Mouse (Mus musculus) stomach, embryonic 15.5 days (tissue): ENCODE measurements at regions not wholly inside any gene's neighbourhood (a gene's known extent, or its start where the extent isn't known, plus 50 kb on each side); places are given as distances from the start of the nearest gene placed in this dataset.
A peak's percentile ranks its signal among the peaks of the same experiment; 100 is the strongest.

Source experiments
- ATAC-seq: fragments of 200-750 bp; cut with Nextera tagmentation; 2 replicates; pipeline ENCODE4 v1.8.0; 2017; ENCODE audit warnings: low read depth, moderate number of reproducible peaks, moderate TSS enrichment; ENCODE audit not compliant: insufficient read depth, low FRiP score
- H3K27ac ChIP-seq: fragments of 300-500 bp; sonication (generic); 2 replicates; pipeline ENCODE4 v1.5.1; 2015; ENCODE audit warnings: mild to moderate bottlenecking, inconsistent platforms
- H3K27me3 ChIP-seq: fragments of 300-500 bp; sonication (generic); replicated peaks from 2 replicates; pipeline ENCODE4 v1.6.1; 2015; ENCODE audit warnings: inconsistent platforms
- H3K36me3 ChIP-seq: fragments of 300-500 bp; sonication (generic); 2 replicates; pipeline ENCODE4 v1.6.1; 2015; ENCODE audit warnings: inconsistent platforms
- H3K4me1 ChIP-seq: fragments of 300-500 bp; sonication (generic); 2 replicates; pipeline ENCODE4 v1.6.1; 2015; ENCODE audit warnings: inconsistent platforms
- H3K4me2 ChIP-seq: fragments of 300-500 bp; sonication (generic); 2 replicates; pipeline ENCODE4 v1.6.1; 2015; ENCODE audit warnings: mild to moderate bottlenecking, inconsistent platforms
- H3K4me3 ChIP-seq: fragments of 300-500 bp; sonication (generic); replicated peaks from 2 replicates; pipeline ENCODE4 v1.5.1; 2015; ENCODE audit warnings: inconsistent platforms
- H3K9ac ChIP-seq: fragments of 300-500 bp; sonication (generic); 2 replicates; pipeline ENCODE4 v1.6.1; 2015; ENCODE audit warnings: inconsistent platforms
- H3K9me3 ChIP-seq: fragments of 300-500 bp; sonication (generic); 2 replicates; pipeline ENCODE4 v1.6.1; 2016; ENCODE audit warnings: inconsistent platforms
- WGBS: fragments of 180-500 bp; shearing (Covaris S2); methylation state at CpG from one replicate; pipeline ENCODE4 v1.1.7; 2015; 5-methylcytosine and 5-hydroxymethylcytosine counted together

GRCm38 (mm10) chr2:148181518-148181917 lies 134.7 kb upstream of the Foxa2 start:
- no peak overlapping the region for H3K4me3 ChIP-seq
- no peak overlapping the region for H3K27ac ChIP-seq
- no peak for ATAC-seq
- no peak overlapping the region for H3K9ac ChIP-seq
- no peak overlapping the region for H3K4me2 ChIP-seq
- H3K36me3 ChIP-seq: no peaks in the 10 kb centered on the region
- H3K4me1 ChIP-seq: no peaks in the 10 kb centered on the region
- no peaks in the 10 kb centered on the region for H3K9me3 ChIP-seq
- WGBS: 90% methylated on average over 2 of the region's 2 CpGs
- no peaks in the 10 kb centered on the region for H3K27me3 ChIP-seq

DNA sequence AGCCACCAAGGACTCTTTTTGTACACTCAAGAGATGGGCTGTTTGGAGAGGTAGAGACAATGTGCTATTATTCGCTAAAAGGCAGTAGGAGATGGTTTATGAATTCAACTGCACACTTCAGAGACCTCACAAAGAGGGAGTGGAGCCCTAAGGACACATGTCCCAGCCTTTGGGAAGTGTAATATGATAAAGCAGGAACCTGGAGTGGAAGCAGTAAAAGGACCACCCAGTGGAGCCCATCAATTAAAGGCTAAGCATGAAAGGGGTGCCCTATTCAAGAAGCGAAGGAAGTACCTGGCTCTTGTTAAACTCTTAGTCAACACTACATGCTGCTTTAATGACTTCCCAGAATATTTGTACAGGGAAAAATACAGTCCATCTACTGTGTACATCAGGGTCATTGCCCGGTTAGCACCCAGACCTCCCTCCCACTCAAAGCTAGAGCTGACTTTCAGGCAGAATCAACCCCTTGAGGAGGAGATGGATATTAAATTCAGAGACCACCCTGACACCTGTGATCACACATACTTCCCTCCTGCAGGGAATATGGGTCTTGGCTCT lies 135.8 kb upstream of the Foxa2 start:
- ATAC-seq: no peak
- no peak overlapping the region for H3K27ac ChIP-seq

DNA sequence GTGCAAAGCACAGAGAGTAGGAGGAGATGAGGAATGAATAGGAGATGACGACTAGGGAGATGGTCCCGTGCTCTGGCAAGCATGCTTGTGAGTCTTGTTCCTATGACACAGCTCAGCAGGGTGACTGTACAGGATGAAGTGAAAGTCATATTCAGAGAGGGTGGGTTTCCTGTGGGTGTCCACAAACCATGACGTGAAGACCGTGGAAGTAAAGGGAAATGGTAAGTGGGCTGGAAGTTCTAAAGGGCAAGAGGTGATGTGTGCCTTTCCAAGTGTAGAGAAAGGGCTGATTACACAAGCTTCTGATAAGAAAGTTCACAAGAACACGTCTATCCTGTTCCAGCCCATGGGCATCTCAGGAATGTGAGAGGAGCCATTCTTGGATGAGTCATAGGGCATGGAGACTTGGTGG lies 138.0 kb upstream of the Foxa2 start:
- WGBS: 59% methylated on average over 5 of the region's 5 CpGs
- Histone ChIP-seq H3K4me2 (no peak overlapping the region), H3K4me1 (no peaks in the 10 kb centered on the region), H3K27me3 (no peaks in the 10 kb centered on the region), H3K4me3 (no peak overlapping the region), H3K36me3 (no peaks in the 10 kb centered on the region), H3K9ac (no peak overlapping the region), H3K9me3 (no peaks in the 10 kb centered on the region), H3K27ac (no peak overlapping the region)
- ATAC-seq: peak; percentile 32; the same call in 1 of the 2 replicates

More for the DNA sequence above, 135.8 kb upstream of the Foxa2 start:
- H3K4me1 ChIP-seq: no peaks in the 10 kb centered on the region
- no peaks in the 10 kb centered on the region for H3K27me3 ChIP-seq
- no peak overlapping the region for H3K9ac ChIP-seq
- no peak overlapping the region for H3K4me2 ChIP-seq
- 61% methylated on average over 3 of the region's 3 CpGs for WGBS
- no peak overlapping the region for H3K4me3 ChIP-seq
- H3K9me3 ChIP-seq: no peaks in the 10 kb centered on the region
- H3K36me3 ChIP-seq: no peaks in the 10 kb centered on the region

GRCm38 (mm10) chr2:148186363-148186991 lies 139.7 kb upstream of the Foxa2 start:
- no peak overlapping the region for H3K9ac ChIP-seq
- H3K27ac ChIP-seq: no peak overlapping the region
- no peaks in the 10 kb centered on the region for H3K27me3 ChIP-seq
- no peaks in the 10 kb centered on the region for H3K4me1 ChIP-seq
- no peak overlapping the region for H3K4me3 ChIP-seq
- no peaks in the 10 kb centered on the region for H3K9me3 ChIP-seq
- H3K36me3 ChIP-seq: no peaks in the 10 kb centered on the region
- WGBS: 83% methylated on average over 7 of the region's 7 CpGs
- ATAC-seq: no peak
- H3K4me2 ChIP-seq: no peak overlapping the region

- H3K4me3 ChIP-seq: no peak overlapping the region
- H3K9me3 ChIP-seq: no peaks in the 10 kb centered on the region
- 26% methylated on average over 2 of the region's 2 CpGs for WGBS
- no peak overlapping the region for H3K9ac ChIP-seq
- peak; percentile 57; the same call in 1 of the 2 replicates for ATAC-seq
- H3K27ac ChIP-seq: no peak overlapping the region
- H3K36me3 ChIP-seq: no peaks in the 10 kb centered on the region
- H3K4me2 ChIP-seq: no peak overlapping the region
- no peaks in the 10 kb centered on the region for H3K4me1 ChIP-seq
- no peaks in the 10 kb centered on the region for H3K27me3 ChIP-seq
Observed at GRCm38 (mm10) chr2:148188865-148189264, 142.1 kb upstream of the Foxa2 start.

GRCm38 (mm10) chr2:148189287-148189686 lies 142.5 kb upstream of the Foxa2 start:
- Histone ChIP-seq H3K9ac (no peak overlapping the region), H3K27me3 (no peaks in the 10 kb centered on the region), H3K4me1 (no peaks in the 10 kb centered on the region), H3K4me2 (no peak overlapping the region), H3K27ac (no peak overlapping the region), H3K36me3 (no peaks in the 10 kb centered on the region), H3K4me3 (no peak overlapping the region), H3K9me3 (no peaks in the 10 kb centered on the region)
- ATAC-seq: no peak; the same call in 1 of the 2 replicates
- WGBS: 36% methylated on average over 5 of the region's 5 CpGs

DNA sequence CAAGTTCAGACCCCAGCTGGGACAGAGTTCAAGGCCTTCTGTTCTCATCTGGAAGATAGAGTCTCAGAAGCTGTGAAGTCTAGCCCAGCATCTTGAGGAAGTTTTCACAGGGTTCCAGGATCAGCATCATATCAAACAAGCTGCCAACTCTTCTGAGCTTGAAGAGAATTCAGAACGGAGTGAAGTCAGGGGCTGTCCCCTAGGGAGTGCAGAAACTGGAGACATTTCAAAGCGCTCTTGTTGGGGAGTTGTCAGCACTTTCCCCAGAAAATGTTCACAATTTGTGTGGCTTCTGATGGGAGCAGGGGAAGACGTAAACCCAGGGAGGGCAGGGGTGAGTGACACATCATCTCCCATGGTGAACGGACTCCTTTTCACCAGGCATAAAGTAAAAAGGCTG lies 146.2 kb upstream of the Foxa2 start:
- Histone ChIP-seq H3K4me2 (no peak overlapping the region), H3K9me3 (no peaks in the 10 kb centered on the region), H3K36me3 (no peaks in the 10 kb centered on the region), H3K4me1 (no peaks in the 10 kb centered on the region), H3K27ac (no peak overlapping the region), H3K9ac (no peak overlapping the region), H3K4me3 (no peak overlapping the region), H3K27me3 (no peaks in the 10 kb centered on the region)
- 53% methylated on average over 4 of the region's 4 CpGs for WGBS
- ATAC-seq: no peak

- no peak for ATAC-seq
- Histone ChIP-seq H3K9me3 (no peaks in the 10 kb centered on the region), H3K27me3 (no peaks in the 10 kb centered on the region), H3K4me3 (no peak overlapping the region), H3K4me2 (no peak overlapping the region), H3K36me3 (no peaks in the 10 kb centered on the region), H3K4me1 (no peaks in the 10 kb centered on the region), H3K9ac (no peak overlapping the region), H3K27ac (no peak overlapping the region)
- 61% methylated on average over 7 of the region's 7 CpGs for WGBS
Observed at GRCm38 (mm10) chr2:148197375-148198015, 150.7 kb upstream of the Foxa2 start.

DNA sequence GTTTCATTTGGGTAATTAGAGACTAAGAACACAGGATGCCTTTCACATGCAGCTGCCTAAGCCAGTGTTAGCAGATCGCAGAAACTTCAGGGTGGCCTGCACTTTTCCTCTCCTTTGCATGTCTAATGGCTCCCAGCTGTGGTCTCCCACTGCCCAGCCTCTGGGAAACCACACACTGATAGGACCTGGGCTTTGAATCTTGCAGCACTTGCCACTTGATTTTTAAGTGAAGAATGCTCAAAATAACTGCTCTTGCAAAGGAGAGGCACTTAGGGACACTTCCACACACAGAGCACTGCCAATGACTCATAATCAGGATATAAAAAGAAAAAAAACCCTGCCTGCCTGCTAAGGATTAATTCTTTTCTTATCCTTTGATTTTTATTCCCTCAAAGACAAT lies 159.9 kb upstream of the Foxa2 start:
- 31% methylated on average over 1 of the region's 1 CpGs for WGBS
- ATAC-seq: no peak; the same call in 1 of the 2 replicates
- no peak overlapping the region for H3K4me2 ChIP-seq
- no peaks in the 10 kb centered on the region for H3K27me3 ChIP-seq
- no peaks in the 10 kb centered on the region for H3K9me3 ChIP-seq
- H3K4me3 ChIP-seq: no peak overlapping the region
- H3K9ac ChIP-seq: no peak overlapping the region
- H3K27ac ChIP-seq: no peak overlapping the region
- peaks cover 3% of the 10 kb centered on the region; the same call in 1 of the 2 replicates for H3K4me1 ChIP-seq
- no peaks in the 10 kb centered on the region for H3K36me3 ChIP-seq

DNA sequence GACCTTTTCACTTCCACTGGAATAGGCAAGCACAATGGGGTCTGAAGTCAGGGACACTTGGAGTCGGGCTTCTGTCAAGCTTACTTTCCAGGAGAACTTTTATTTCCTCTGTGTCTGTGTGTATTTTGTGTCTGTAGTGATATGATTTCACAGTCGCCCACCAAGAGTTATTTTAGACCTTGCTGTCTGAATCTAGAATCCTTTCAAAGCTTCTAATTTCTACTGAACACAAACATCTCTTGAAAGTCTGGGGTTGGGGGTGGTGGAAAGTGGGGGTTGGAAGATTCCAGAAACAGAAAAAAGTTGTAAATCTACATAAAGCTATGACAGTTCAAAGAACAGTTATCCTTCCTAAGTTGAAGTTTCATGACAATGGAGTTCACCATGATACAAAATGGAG lies 164.0 kb upstream of the Foxa2 start:
- peaks cover 3% of the 10 kb centered on the region; the same call in 1 of the 2 replicates for H3K4me1 ChIP-seq
- H3K36me3 ChIP-seq: no peaks in the 10 kb centered on the region
- no peaks in the 10 kb centered on the region for H3K9me3 ChIP-seq
- no peak overlapping the region for H3K27ac ChIP-seq
- H3K9ac ChIP-seq: no peak overlapping the region
- WGBS: 70% methylated on average over 2 of the region's 2 CpGs
- H3K4me2 ChIP-seq: no peak overlapping the region
- H3K27me3 ChIP-seq: no peaks in the 10 kb centered on the region
- H3K4me3 ChIP-seq: no peak overlapping the region
- no peak for ATAC-seq

- no peak overlapping the region for H3K4me2 ChIP-seq
- 78% methylated on average over 4 of the region's 4 CpGs for WGBS
- no peak for ATAC-seq
Observed at GRCm38 (mm10) chr2:148217136-148217535, 170.4 kb upstream of the Foxa2 start.

DNA sequence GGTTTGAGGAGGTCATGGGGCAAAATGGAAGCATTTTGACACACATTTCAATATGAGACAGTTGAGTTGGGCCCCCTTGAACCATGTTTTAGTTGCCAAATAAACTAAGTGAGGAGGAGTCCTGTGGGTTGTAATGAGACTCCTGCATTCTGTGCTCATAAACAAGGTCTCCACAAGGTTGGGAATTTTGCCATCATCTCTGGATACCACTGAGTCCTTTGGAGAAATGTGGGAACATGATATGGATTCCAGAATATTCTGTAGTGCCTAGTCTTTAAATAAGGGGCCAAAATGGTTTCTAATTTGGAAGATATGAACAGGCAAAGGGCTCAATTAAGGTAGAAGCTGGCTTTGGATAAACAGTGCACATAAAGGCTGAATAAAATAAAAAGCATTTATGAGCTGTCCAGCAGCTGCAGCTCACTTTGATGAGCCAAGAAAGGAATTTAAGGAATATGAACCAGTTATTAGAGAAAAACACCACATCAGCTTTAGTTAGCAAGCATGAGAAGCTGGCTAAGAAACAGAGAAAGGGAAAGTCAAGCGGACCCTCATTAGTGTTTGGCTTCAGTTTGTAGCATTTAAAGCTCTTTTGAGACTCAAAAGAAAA lies 161.3 kb upstream of the Sstr4 start:
- no peaks in the 10 kb centered on the region for H3K9me3 ChIP-seq
- no peaks in the 10 kb centered on the region for H3K4me1 ChIP-seq
- H3K36me3 ChIP-seq: no peaks in the 10 kb centered on the region
- no peak overlapping the region for H3K9ac ChIP-seq
- H3K27me3 ChIP-seq: no peaks in the 10 kb centered on the region
- ATAC-seq: no peak
- no peak overlapping the region for H3K4me3 ChIP-seq
- WGBS: 50% methylated on average over 1 of the region's 1 CpGs
- no peak overlapping the region for H3K4me2 ChIP-seq
- H3K27ac ChIP-seq: no peak overlapping the region

More at GRCm38 (mm10) chr2:148217136-148217535, 170.4 kb upstream of the Foxa2 start:
- H3K4me3 ChIP-seq: no peak overlapping the region
- H3K27me3 ChIP-seq: no peaks in the 10 kb centered on the region
- H3K36me3 ChIP-seq: no peaks in the 10 kb centered on the region
- no peaks in the 10 kb centered on the region for H3K4me1 ChIP-seq
- no peak overlapping the region for H3K9ac ChIP-seq
- H3K27ac ChIP-seq: no peak overlapping the region
- H3K9me3 ChIP-seq: no peaks in the 10 kb centered on the region
